9 mouse cellular contexts compared by ENCODE assay signal in the genomic region with DNA sequence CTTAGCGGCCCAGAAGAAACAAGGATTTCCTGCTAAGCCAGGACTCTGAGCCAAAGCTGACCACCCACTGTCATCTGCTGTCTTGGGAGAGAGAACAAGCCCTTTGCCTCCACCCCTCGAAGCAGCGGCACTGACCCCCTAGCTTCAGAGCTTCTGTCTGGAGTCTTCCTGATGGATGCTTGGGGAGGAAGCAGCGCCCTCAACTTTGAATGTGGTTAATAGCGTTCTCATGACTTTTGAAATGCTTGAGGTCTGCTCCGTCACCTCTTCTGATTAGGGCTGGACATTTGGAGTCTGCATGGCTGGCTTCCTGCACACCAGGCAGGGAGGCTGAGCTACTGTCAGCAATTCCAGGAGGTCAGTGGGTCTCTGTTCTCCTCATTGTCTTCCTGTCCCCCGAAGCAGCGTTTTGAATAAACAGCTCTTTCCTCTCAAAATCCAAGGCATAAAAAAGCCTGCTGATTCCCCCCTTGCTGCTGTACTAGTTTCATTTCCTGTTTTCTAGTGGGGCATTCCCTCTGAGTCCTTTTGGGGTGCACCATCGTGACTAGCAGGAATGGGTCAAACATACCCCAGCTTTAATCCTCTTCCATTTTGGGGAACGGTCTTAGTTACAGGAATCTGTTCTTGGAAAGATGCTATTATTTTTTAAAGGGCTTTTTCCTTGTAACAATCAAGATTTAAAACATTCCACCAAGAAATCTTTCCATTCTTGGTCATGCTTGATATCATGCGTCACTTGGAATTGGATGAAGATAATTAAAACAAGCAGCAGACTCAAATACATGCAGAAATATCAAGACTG.
DNase-seq lines count a peak whose midpoint lies in the region; ATAC-seq and TF ChIP-seq lines count a peak whose summit lies in the region.
"Had no signal": no experiment of that assay in that cellular context is flagged by ENCODE, and none has a peak within 500 bp of the region (broad histone marks: within the 10 kb centered on the region; RNA-seq: fewer than 3 reads in every experiment).

No protein-coding gene starts in this region.

- H3K9me3 ChIP-seq in lung, embryonic 15.5 days: no peaks in the 10 kb centered on the region

- no peak overlapping the region; the same call in 1 of the 2 replicates for H3K4me3 ChIP-seq in heart, adult 2 months
- H3K4me3 ChIP-seq in lung, embryonic 15.5 days: no peak overlapping the region

- TF ChIP-seq POLR2A in heart, adult 2 months (IDR thresholded peaks at IDR 0.05; ENCODE audit: insufficient read depth, low read depth, low read length): no peak

- no peaks in the 10 kb centered on the region for H3K79me2 ChIP-seq in heart, adult 2 months (replicated peaks; ENCODE audit: control insufficient read depth, insufficient read depth, low read length)

- TF ChIP-seq EP300 in heart, adult 2 months (IDR thresholded peaks at IDR 0.05; ENCODE audit: insufficient read depth, low read depth, low read length): no peak

- H3K4me2 ChIP-seq in lung, embryonic 15.5 days: peak overlapping the region; percentile 34

- H3K27ac ChIP-seq in heart, adult 2 months: peak overlapping the region; percentile 36
- peak overlapping the region; percentile 72 for H3K27ac ChIP-seq in lung, embryonic 15.5 days

- intact Hi-C loops in heart, adult 2 months (cut with DNase I): no loop called here

- H3K4me1 ChIP-seq in heart, adult 2 months (ENCODE audit: control insufficient read depth, insufficient read depth, low read length): no peaks in the 10 kb centered on the region
- peaks cover 14% of the 10 kb centered on the region for H3K4me1 ChIP-seq in lung, embryonic 15.5 days

- no peaks in the 10 kb centered on the region for H3K36me3 ChIP-seq in heart, adult 2 months (ENCODE audit: control insufficient read depth, insufficient read depth, low read length)
- no peaks in the 10 kb centered on the region for H3K36me3 ChIP-seq in lung, embryonic 15.5 days

- TF ChIP-seq CTCF in heart, adult 2 months (IDR thresholded peaks at IDR 0.05): no peak

- ATAC-seq in lung, embryonic 15.5 days (ENCODE audit: borderline replicate concordance, extremely low read depth, low FRiP score, low TSS enrichment): peak; percentile 80
- ATAC-seq: Patski had no signal

- DNase-seq in brain, adult 2 months (ENCODE audit: low read depth, low spot score): peak; percentile 4
- DNase-seq in heart, adult 2 months: peak; percentile 40 to 53
- DNase-seq in kidney, adult 8-10 months: peak; percentile 24 to 45
- DNase-seq in layer of hippocampus, adult 9-11 months: no peak
- DNase-seq in urinary bladder, postnatal 10 days (ENCODE audit: low spot score): no peak
- DNase-seq in spleen, adult 18-20 months: no peak
- no peak for DNase-seq in left cerebral cortex, adult 18-20 months (ENCODE audit: low spot score in 2 of 2)

- no peak overlapping the region for H3K9ac ChIP-seq in heart, adult 2 months (ENCODE audit: low read depth, low read length)
- H3K9ac ChIP-seq in lung, embryonic 15.5 days: no peak overlapping the region

- no peaks in the 10 kb centered on the region for H3K27me3 ChIP-seq in heart, adult 2 months (ENCODE audit: control insufficient read depth, insufficient read depth, low read length)
- H3K27me3 ChIP-seq in lung, embryonic 15.5 days: no peaks in the 10 kb centered on the region
- H3K27me3 ChIP-seq: Patski had no signal

- WGBS in heart, adult 2 months: 26% methylated on average over 11 of the region's 11 CpGs
- WGBS in lung, embryonic 15.5 days: 37% methylated on average over 11 of the region's 11 CpGs

Comparison
In these comparisons a context has a peak if more than half of its experiments do, and no peak if none do; other contexts are left out.
1. DNase-seq: peak in brain, adult 2 months (single experiment), heart, adult 2 months (2 of 2) and kidney, adult 8-10 months (2 of 2); none in layer of hippocampus, adult 9-11 months (single experiment), urinary bladder, postnatal 10 days (single experiment), spleen, adult 18-20 months (0 of 2) and left cerebral cortex, adult 18-20 months (0 of 2).